Mouse (Mus musculus) intestine, postnatal 0 days (tissue): ENCODE results near the gene Prox1. TPM values are rescaled to one million over a fixed set of nuclear protein-coding genes. Genes with fewer than 3 reads are reported as not detected.

Experiments used
- ATAC-seq: fragments of 200-750 bp; cut with Nextera tagmentation; 2 replicates; pipeline ENCODE4 v1.8.0; 2017; ENCODE audit warnings: mild to moderate bottlenecking, moderate TSS enrichment, moderate library complexity
- H3K27ac ChIP-seq: fragments of 300-500 bp; sonication (generic); 2 replicates; pipeline ENCODE4 v1.5.1; 2014; ENCODE audit warnings: mild to moderate bottlenecking, low read depth, low read length, moderate library complexity
- H3K27me3 ChIP-seq: fragments of 300-500 bp; sonication (generic); replicated peaks from 2 replicates; pipeline ENCODE4 v1.6.1; 2014; ENCODE audit warnings: low read length, mixed read lengths; ENCODE audit not compliant: control insufficient read depth, insufficient read depth
- H3K36me3 ChIP-seq: fragments of 300-500 bp; sonication (generic); 2 replicates; pipeline ENCODE4 v1.6.1; 2014; ENCODE audit warnings: mild to moderate bottlenecking, moderate library complexity; ENCODE audit not compliant: control insufficient read depth, insufficient read depth
- H3K4me1 ChIP-seq: fragments of 300-500 bp; sonication (generic); replicated peaks from 2 replicates; pipeline ENCODE4 v1.6.1; 2014; ENCODE audit warnings: antibody characterized with exemption, low read length, mixed read lengths; ENCODE audit not compliant: control insufficient read depth, insufficient read depth
- H3K4me2 ChIP-seq: fragments of 300-500 bp; sonication (generic); replicated peaks from 2 replicates; pipeline ENCODE4 v1.6.1; 2014; ENCODE audit warnings: low read depth, mild to moderate bottlenecking, moderate library complexity
- H3K4me3 ChIP-seq: fragments of 300-500 bp; sonication (generic); 2 replicates; pipeline ENCODE4 v1.5.1; 2014; ENCODE audit warnings: low read depth, low read length
- H3K9ac ChIP-seq: fragments of 300-500 bp; sonication (generic); 2 replicates; pipeline ENCODE4 v1.6.1; 2014; ENCODE audit warnings: mild to moderate bottlenecking, low read depth, low read length
- H3K9me3 ChIP-seq: fragments of 300-500 bp; sonication (generic); 2 replicates; pipeline ENCODE4 v1.6.1; 2016; ENCODE audit warnings: mixed run types; ENCODE audit not compliant: control insufficient read depth
- CTCF ChIP-seq: sonication (generic); IDR thresholded peaks from 2 replicates; pipeline ENCODE4 v1.5.1; 2016; ENCODE audit warnings: low read depth, mild to moderate bottlenecking, control low read depth, antibody characterized with exemption, moderate library complexity
- WGBS: fragments of 180-500 bp; shearing (Covaris S2); extraction: QIAGEN DNeasy Blood & Tissue Kit; methylation state at CpG from one replicate; pipeline ENCODE4 v1.1.7; 2014; 5-methylcytosine and 5-hydroxymethylcytosine counted together
- polyA plus RNA-seq: library from polyadenylated mRNA; unstranded; fragments of >200 nt; fragmentation: Nextera tagmentation; extraction: Ambion mirVana; gene quantifications from 2 replicates; pipeline ENCODE4 v1.2.1, GENCODE M21; 2015

The Prox1 gene
- polyA plus RNA-seq, 1 experiment from 2014 or later: 1.4 TPM

GRCm38 (mm10) chr1:190143593-190143992 is 26.9 kb downstream of the Prox1 start:
- H3K27me3 ChIP-seq: no peaks in the 10 kb centered on the region
- no peaks in the 10 kb centered on the region for H3K4me1 ChIP-seq
- ATAC-seq: no peak
- H3K9me3 ChIP-seq: no peaks in the 10 kb centered on the region
- WGBS: 88% methylated on average over 9 of the region's 9 CpGs
- H3K4me3 ChIP-seq: no peak overlapping the region
- H3K9ac ChIP-seq: no peak overlapping the region
- TF ChIP-seq CTCF: no peak
- no peaks in the 10 kb centered on the region for H3K36me3 ChIP-seq
- H3K4me2 ChIP-seq: no peak overlapping the region
- no peak overlapping the region for H3K27ac ChIP-seq

- Histone ChIP-seq H3K9me3 (no peaks in the 10 kb centered on the region), H3K4me2 (no peak overlapping the region), H3K9ac (no peak overlapping the region), H3K27me3 (no peaks in the 10 kb centered on the region), H3K36me3 (no peaks in the 10 kb centered on the region), H3K27ac (no peak overlapping the region), H3K4me1 (no peaks in the 10 kb centered on the region), H3K4me3 (no peak overlapping the region)
- no peak for TF ChIP-seq CTCF
- ATAC-seq: no peak
- WGBS: 36% methylated on average over 4 of the region's 4 CpGs
Measured at GRCm38 (mm10) chr1:190142584-190142983, 27.9 kb downstream of the Prox1 start.

- no peak for ATAC-seq
- WGBS: 67% methylated on average over 6 of the region's 6 CpGs
- no peaks in the 10 kb centered on the region for H3K9me3 ChIP-seq
- H3K4me2 ChIP-seq: no peak overlapping the region
- no peak overlapping the region for H3K27ac ChIP-seq
- TF ChIP-seq CTCF: no peak
- no peaks in the 10 kb centered on the region for H3K4me1 ChIP-seq
- no peaks in the 10 kb centered on the region for H3K27me3 ChIP-seq
- no peak overlapping the region for H3K9ac ChIP-seq
- H3K4me3 ChIP-seq: no peak overlapping the region
- no peaks in the 10 kb centered on the region for H3K36me3 ChIP-seq
Measured at GRCm38 (mm10) chr1:190140519-190140918, 30.0 kb downstream of the Prox1 start.

GRCm38 (mm10) chr1:190139711-190140405 is 30.7 kb downstream of the Prox1 start:
- WGBS: 90% methylated on average over 13 of the region's 13 CpGs
- H3K4me2 ChIP-seq: no peak overlapping the region
- H3K4me3 ChIP-seq: no peak overlapping the region
- no peak for ATAC-seq
- no peaks in the 10 kb centered on the region for H3K36me3 ChIP-seq
- H3K27me3 ChIP-seq: no peaks in the 10 kb centered on the region
- no peak overlapping the region for H3K27ac ChIP-seq
- no peak overlapping the region for H3K9ac ChIP-seq
- no peak for TF ChIP-seq CTCF
- no peaks in the 10 kb centered on the region for H3K4me1 ChIP-seq
- H3K9me3 ChIP-seq: no peaks in the 10 kb centered on the region

DNA sequence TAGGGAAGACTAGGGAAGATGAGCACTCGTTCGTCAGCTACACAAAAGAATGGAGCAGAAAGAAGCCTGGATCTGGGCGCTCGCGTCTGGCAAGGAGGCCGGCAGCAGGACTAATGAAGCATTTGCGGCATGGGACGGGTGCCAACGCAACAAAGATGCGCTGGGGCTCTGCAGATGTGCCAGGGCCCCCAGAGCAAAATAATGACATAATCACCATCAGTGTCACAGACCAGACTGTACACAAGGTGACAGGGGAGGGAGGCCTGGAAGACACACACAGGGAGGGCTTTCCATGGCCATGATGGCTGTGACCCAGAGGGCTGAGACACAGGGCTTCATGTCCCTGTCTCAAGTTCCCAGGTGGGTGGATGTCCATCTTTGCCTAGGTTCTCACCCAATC is 32.6 kb downstream of the Prox1 start:
- Histone ChIP-seq H3K4me3 (no peak overlapping the region), H3K4me2 (no peak overlapping the region), H3K4me1 (no peaks in the 10 kb centered on the region), H3K27me3 (no peaks in the 10 kb centered on the region), H3K9ac (no peak overlapping the region), H3K9me3 (no peaks in the 10 kb centered on the region), H3K27ac (no peak overlapping the region), H3K36me3 (no peaks in the 10 kb centered on the region)
- no peak for TF ChIP-seq CTCF
- 83% methylated on average over 10 of the region's 10 CpGs for WGBS
- ATAC-seq: no peak

GRCm38 (mm10) chr1:190132897-190133296 is 37.6 kb downstream of the Prox1 start:
- Histone ChIP-seq H3K4me2 (no peak overlapping the region), H3K9me3 (no peaks in the 10 kb centered on the region), H3K36me3 (no peaks in the 10 kb centered on the region), H3K4me1 (no peaks in the 10 kb centered on the region), H3K4me3 (no peak overlapping the region), H3K9ac (no peak overlapping the region), H3K27ac (no peak overlapping the region), H3K27me3 (no peaks in the 10 kb centered on the region)
- whole genome bisulfite sequencing: 82% methylated on average over 4 of the region's 4 CpGs
- ATAC-seq: no peak
- TF ChIP-seq CTCF: no peak

DNA sequence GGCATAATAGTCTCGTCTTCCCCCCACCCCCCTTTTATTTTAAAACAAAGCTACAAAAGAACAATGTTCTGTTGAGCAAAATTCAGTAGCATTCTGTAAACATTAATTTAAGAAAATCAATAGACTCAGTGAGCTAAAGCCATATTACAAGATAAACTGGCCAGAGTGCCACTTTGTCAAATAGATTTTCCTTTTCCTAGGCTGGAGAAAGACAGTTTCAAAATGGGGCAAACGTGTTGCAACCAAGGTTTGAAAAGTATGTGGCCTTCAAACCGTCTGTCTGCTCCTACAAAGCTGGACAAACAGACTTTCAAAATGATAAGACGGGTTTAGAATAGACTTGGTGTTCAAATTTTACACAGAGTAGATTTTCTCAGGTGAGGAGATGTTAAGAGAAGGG is 39.6 kb downstream of the Prox1 start:
- H3K36me3 ChIP-seq: no peaks in the 10 kb centered on the region
- H3K27ac ChIP-seq: no peak overlapping the region
- H3K27me3 ChIP-seq: no peaks in the 10 kb centered on the region
- ATAC-seq: no peak
- no peak overlapping the region for H3K4me2 ChIP-seq
- no peaks in the 10 kb centered on the region for H3K9me3 ChIP-seq
- 60% methylated on average over 4 of the region's 4 CpGs for WGBS
- H3K4me1 ChIP-seq: no peaks in the 10 kb centered on the region
- no peak for TF ChIP-seq CTCF
- no peak overlapping the region for H3K9ac ChIP-seq
- no peak overlapping the region for H3K4me3 ChIP-seq
